33 mouse cellular contexts compared by ENCODE assay signal in the genomic region with DNA sequence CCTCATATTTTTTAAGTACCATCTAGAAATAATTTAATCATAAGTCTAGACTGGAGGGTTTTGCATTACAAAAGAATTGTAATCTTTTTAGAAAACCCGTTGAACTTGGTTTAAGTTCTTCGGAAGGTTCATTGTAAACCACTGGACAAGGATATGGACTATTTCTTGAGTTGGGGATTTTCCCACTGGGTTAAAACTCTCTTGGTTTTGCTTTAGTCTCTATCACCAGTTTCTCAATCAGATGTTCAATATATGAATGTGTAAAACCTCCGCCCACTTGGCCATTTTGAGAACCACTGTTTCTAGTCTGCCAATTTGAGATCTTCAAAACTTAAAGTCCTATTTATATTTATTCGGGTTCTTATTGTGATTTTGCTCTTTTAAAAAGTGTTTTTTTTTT. TPM values are rescaled to one million over a fixed set of nuclear protein-coding genes. Genes with fewer than 3 reads are reported as not detected.
"Had no signal": no experiment of that assay in that cellular context is flagged by ENCODE, and none has a peak within 500 bp of the region (broad histone marks: within the 10 kb centered on the region; RNA-seq: fewer than 3 reads in every experiment).

No protein-coding gene starts in this region.

- H3K27ac ChIP-seq: left cerebral cortex, adult 2 months; limb, embryonic 10.5 days; limb, embryonic 12.5 days; limb, embryonic 13.5 days; limb, embryonic 15.5 days; liver, embryonic 12.5 days; liver, embryonic 13.5 days; liver, embryonic 14.5 days; lung, embryonic 15.5 days; macrophage; midbrain, embryonic 10.5 days; midbrain, embryonic 12.5 days; midbrain, embryonic 15.5 days; neural tube, embryonic 12.5 days; neural tube, embryonic 13.5 days had no signal

- H3K9ac ChIP-seq: limb, embryonic 12.5 days; limb, embryonic 13.5 days; limb, embryonic 15.5 days; liver, embryonic 12.5 days; liver, embryonic 13.5 days; liver, embryonic 14.5 days; liver, embryonic 15.5 days; lung, embryonic 14.5 days; lung, embryonic 15.5 days; midbrain, embryonic 12.5 days; midbrain, embryonic 15.5 days; neural tube, embryonic 12.5 days; neural tube, embryonic 13.5 days had no signal

- H3K4me1 ChIP-seq: megakaryocyte, embryonic 14.5 days; midbrain, embryonic 12.5 days; midbrain, embryonic 15.5 days; neural tube, embryonic 12.5 days; neural tube, embryonic 13.5 days had no signal

- H3K36me3 ChIP-seq: limb, embryonic 10.5 days; limb, embryonic 12.5 days; limb, embryonic 13.5 days; limb, embryonic 15.5 days; liver, embryonic 12.5 days; liver, embryonic 13.5 days; liver, embryonic 15.5 days; lung, embryonic 15.5 days; midbrain, embryonic 10.5 days; midbrain, embryonic 12.5 days; midbrain, embryonic 15.5 days; neural tube, embryonic 12.5 days; neural tube, embryonic 13.5 days had no signal

- DNase-seq: left cerebral cortex, postnatal 4 days; liver, embryonic 13.5 days; lung, adult 18-20 months; lung, adult 2 months; lung, embryonic 14.5 days; lung, postnatal 10 days; lung, postnatal 14 days; lung, postnatal 36 days; lung, postnatal 4 days; midbrain, embryonic 14.5 days had no signal

- H3K9me3 ChIP-seq: limb, embryonic 10.5 days; limb, embryonic 12.5 days; limb, embryonic 13.5 days; limb, embryonic 15.5 days; liver, embryonic 12.5 days; liver, embryonic 13.5 days; liver, embryonic 15.5 days; lung, embryonic 15.5 days; midbrain, embryonic 10.5 days; midbrain, embryonic 12.5 days; midbrain, embryonic 15.5 days; neural tube, embryonic 12.5 days; neural tube, embryonic 13.5 days had no signal

- H3K4me3 ChIP-seq: left cerebral cortex, adult 2 months; limb, embryonic 10.5 days; limb, embryonic 12.5 days; limb, embryonic 13.5 days; limb, embryonic 15.5 days; liver, embryonic 12.5 days; liver, embryonic 13.5 days; liver, embryonic 15.5 days; lung, embryonic 15.5 days; megakaryocyte, embryonic 14.5 days; midbrain, embryonic 10.5 days; midbrain, embryonic 12.5 days; midbrain, embryonic 15.5 days; myocyte; neural tube, embryonic 12.5 days; neural tube, embryonic 13.5 days had no signal

- ATAC-seq: liver, embryonic 12.5 days; lung, postnatal 0 days; midbrain, embryonic 15.5 days; midbrain, embryonic 16.5 days had no signal

- H3K27me3 ChIP-seq: limb, embryonic 12.5 days; limb, embryonic 13.5 days; limb, embryonic 15.5 days; liver, embryonic 12.5 days; liver, embryonic 13.5 days; liver, embryonic 15.5 days; lung, embryonic 15.5 days; megakaryocyte, embryonic 14.5 days; midbrain, embryonic 12.5 days; midbrain, embryonic 15.5 days; neural tube, embryonic 12.5 days; neural tube, embryonic 13.5 days had no signal

- H3K4me2 ChIP-seq: limb, embryonic 12.5 days; limb, embryonic 13.5 days; limb, embryonic 15.5 days; liver, embryonic 12.5 days; liver, embryonic 13.5 days; liver, embryonic 15.5 days; lung, embryonic 14.5 days; lung, embryonic 15.5 days; midbrain, embryonic 12.5 days; midbrain, embryonic 15.5 days; neural tube, embryonic 12.5 days; neural tube, embryonic 13.5 days had no signal

RNA-seq across cellular contexts. Expression of a gene that starts 25.6 kb away (rescaled TPM):
- total RNA-seq: megakaryocyte progenitor cell, adult 5-6 weeks; megakaryocyte, adult 5-6 weeks; megakaryocyte-erythroid progenitor cell, adult 5-6 weeks; monocyte, adult 5-6 weeks had no signal
- polyA plus RNA-seq: macrophage had no signal
